Mouse (Mus musculus) testis, postnatal 14 days (tissue): Measurements from ENCODE around the gene Arhgap35.

Source experiments
- DNase-seq: peaks from one replicate; pipeline ENCODE4 v3.0.0; 2021; ENCODE audit warnings: low spot score

The Arhgap35 gene

DNA sequence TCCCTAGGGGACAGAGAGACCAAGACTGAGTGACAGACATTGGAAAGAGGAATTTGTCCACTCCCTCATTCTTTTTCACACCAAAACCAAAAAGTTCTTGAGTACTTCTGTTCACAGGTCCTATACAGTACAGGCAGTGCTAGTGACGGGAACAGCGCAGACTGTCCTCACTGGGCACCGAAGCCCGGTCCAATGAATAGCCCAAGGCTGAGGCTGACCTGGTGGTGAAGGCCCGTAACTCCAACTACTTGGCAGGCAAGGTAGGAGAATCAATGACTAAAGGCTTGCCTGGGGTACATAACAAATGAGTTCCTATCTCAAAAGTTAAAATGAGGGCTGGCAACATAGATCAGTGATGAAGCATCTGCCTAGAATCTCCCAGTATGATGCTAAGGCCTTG lies 149.2 kb downstream of the Arhgap35 start:
- no peak for DNase-seq

DNA sequence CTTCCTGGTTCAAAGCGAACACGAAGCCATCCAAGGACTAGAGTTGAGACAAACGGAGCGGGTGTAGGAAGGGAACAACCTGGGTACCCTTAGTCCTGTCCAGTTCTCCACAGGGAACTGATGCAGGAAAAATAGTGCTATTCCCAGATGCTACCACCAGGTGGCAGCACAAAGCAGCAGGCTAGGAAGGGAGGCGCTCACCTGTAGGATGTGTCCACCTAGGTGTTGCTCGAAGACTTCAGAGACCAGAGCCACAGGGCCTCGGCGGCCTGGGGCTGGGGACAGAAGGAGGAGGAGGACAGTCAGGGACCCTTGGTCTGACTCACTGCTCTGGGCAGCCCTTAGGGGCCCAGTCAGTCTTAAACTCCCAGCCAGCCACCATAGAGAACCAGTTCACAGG lies 149.6 kb downstream of the Arhgap35 start:
- DNase-seq, result peak; percentile 78

DNA sequence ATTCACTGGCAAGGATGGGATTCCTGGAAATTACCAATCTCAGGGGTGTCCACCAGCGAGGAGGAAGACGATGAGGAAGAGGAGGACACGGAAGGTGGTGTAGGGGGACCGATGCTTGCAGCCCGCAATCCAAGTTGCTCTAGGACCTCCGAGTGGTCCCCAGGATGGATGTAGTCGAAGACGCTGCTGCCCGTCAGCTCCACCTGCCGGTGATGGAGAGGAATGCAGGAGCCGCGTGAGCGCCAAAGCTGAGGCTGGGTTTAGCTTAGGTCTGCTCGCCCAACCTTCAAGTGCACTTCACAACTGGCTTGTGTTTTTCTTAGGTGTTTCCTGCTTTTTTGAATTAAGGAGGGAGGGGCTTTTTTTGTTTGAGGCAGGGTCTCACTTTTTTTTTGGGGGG lies 151.6 kb downstream of the Arhgap35 start:
- DNase-seq, result peak; percentile 79

DNA sequence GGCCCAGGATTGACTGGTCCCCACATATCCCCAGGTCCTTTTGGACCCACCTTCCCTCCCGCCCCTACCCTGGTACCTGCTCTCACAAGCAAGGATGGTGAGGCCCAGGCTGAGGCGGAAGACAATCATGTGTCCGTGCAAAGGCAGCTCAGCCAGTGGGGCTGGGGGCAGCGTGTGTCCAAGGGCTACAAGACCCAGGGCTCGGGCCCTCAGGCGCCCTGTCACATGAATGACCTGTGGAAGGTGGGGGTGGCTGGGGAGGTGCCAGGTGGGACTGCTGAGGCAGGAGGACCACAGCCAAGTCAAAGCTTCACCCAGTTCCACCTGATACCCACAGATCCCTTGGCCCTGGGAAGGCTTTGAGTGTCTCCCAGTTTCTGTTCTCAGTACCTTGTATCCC lies 153.1 kb downstream of the Arhgap35 start:
- DNase-seq, result no peak

DNA sequence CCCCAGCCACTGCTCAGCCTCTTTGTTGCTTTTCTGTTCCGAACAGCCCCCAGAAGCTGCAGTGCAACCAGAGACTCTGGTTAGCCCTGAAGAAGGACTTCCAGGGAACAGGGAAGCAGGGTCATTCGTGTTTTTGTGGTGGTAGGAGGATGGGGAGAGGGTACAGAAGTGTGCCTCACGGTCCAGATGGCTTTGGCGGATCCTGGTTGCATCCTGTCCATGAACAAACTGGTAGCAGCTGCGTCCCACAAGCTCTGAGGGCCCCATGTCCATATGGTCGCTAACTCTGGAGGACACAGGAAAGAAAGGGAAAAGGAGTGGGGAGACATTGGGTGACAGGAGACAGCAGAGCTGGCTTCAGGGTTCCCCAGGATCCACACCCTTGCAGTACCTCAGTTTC lies 153.6 kb downstream of the Arhgap35 start:
- no peak for DNase-seq

DNA sequence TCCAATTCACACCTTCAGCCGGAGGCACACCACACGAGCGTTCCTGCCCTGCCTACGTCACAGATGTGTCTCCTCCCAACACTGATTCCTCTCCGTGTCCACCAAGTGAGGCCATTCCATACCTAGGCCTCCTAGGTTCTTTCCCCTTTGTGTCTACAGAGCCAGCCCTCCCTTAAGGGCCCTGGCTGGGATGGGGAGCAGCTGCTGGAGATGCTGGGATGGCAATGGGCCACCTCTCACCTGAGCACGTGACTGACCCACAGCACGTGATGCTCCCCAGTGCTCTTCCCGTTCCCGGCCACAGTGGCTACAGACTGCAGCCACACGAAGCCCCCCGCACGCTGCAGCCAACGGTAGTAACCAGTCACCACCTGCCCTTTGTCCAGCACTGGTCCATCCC lies 154.2 kb downstream of the Arhgap35 start:
- DNase-seq, result no peak

DNA sequence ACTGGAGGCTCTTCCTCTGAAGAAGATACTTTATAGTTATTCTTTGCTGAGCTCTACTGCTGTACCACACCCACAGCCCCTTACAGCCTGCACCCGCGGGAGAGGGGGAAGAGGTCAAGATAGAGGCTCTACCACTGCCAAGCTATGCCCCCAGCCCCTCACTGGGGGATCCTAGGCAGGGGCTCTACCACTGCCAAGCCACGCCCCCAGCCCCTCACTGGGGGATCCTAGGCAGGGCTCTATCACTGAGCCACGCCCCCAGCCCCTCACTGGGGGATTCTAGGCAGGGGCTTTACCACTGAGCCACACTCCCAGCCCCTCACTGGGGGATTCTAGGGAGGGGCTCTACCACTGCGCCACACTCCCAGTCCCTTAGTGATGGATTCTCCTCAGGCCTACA lies 158.5 kb downstream of the Arhgap35 start:
- DNase-seq, result no peak

DNA sequence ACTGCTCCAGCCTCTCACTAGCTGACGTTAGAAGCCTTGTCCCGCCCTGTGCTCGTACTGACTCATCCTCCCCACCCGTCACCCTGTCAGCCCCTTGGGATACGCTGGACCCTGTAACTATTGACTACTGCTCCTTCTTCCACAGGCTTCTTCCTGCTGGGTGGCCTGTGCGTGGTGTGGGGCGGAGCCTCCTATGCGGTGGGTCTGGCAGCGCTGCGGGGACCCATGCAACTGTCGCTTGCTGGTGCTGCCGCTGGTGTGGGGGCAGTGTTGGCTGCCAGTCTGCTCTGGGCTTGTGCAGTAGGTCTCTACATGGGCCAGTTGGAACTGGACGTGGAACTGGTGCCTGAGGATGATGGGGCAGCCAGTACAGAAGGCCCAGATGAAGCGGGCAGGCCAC lies 159.8 kb downstream of the Arhgap35 start:
- DNase-seq, result no peak

DNA sequence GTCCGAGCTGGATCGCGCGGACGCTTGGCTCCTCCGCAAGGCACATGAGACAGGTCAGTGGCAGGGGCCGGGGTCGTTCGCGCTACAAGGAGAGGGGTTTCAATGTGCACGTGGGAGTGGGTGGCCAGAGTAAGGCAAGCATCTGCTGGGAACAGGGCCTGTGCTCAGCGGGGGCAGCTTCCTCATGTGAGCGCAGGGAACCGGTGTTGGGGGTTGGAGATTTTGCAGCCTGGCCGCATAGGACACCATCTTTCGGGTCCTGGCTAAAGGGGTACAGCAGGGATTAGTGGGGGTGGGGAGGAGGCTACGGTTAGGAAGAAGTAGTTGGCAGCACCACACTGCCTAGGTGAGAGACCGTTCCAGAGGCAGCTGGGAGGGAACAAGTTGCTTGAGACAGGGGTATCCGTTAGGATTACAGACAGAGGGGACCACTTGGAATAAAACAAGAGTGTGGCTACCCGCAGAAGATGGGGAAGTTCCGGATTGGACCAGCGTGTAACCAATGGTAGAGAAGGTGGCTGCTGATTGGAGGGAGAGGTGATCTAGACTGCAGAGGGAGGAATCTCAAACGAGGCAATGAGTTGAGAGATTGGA lies 161.6 kb downstream of the Arhgap35 start:
- DNase-seq, result no peak

DNA sequence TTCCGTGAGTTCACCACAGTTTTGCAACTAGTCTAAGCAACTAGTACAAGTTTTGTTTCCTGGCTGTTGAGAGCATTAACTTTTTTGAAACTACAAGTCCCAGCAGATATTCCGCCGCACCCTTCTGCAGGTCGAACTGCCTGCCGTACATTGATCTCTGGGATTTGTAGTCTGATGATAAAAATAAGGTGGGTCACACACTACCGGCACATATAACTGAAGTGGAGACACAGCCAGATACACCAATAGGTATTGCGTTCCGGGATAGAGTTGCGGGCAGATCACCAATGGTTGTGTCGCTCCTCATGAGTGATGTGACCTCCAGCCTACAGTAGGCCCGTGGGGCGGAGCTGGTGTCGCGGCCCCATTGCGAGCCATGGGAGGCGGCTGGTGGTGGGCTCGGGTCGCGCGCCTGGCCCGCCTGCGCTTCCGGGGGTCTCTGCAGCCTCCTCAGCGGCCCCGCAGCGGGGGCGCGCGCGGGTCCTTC lies 162.2 kb downstream of the Arhgap35 start, which contains the start of gene Tmem160:
Gene Tmem160 (plus strand): TSS at position 193 of the 487 bp plus-strand sequence.
- peak; percentile 84 for DNase-seq

DNA sequence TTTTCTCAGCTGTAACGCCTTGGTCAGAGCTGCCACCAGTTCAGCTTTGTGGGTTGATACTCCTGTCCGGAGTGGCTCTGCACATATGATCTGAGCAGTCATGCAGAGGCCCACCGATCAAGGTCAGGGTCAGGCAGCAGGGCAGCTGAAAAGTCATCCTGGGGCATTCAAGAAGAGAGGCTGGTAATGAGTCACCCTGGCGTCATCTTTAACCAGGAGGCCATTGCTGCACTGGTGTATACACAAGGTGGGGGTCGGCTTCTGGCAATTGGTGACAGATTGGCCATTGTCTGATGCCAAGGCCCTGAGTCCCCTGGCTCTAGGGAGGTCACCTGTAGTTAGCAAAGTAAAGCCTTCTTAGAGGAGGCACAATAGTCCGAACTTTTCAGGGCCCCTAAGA lies 163.1 kb downstream of the Arhgap35 start:
- no peak for DNase-seq
